Mouse (Mus musculus): Measurements from ENCODE around the gene Tnfsf11. TPM values are rescaled to one million over a fixed set of nuclear protein-coding genes. Genes with fewer than 3 reads are reported as not detected.

The Tnfsf11 gene
- polyA plus RNA-seq, 1 experiment from 2014 or later = not detected

GRCm38 (mm10) chr14:78237238-78237637, 70.6 kb downstream of the Tnfsf11 start:
- ATAC-seq (ENCODE audit: low read depth) = no peak

GRCm38 (mm10) chr14:78236144-78236543, 71.7 kb downstream of the Tnfsf11 start:
- Histone ChIP-seq H3K36me3 (no peaks in the 10 kb centered on the region), H3K27ac (replicated peaks) (no peak overlapping the region), H3K9me3 (no peaks in the 10 kb centered on the region), H3K4me2 (no peak overlapping the region), H3K4me3 (no peak overlapping the region), H3K27me3 (no peaks in the 10 kb centered on the region), H3K9ac (no peak overlapping the region), H3K4me1 (replicated peaks) (0 out of 2 replicates have a peak, but pooled peaks cover 5% of the 10 kb centered on the region)
- WGBS = 61% methylated on average over 4 of the region's 4 CpGs
- no peak for ATAC-seq (ENCODE audit: low read depth)

More at GRCm38 (mm10) chr14:78237238-78237637, 70.6 kb downstream of the Tnfsf11 start:
- Histone ChIP-seq H3K27ac (replicated peaks) (no peak overlapping the region), H3K9me3 (no peaks in the 10 kb centered on the region), H3K4me3 (no peak overlapping the region), H3K36me3 (no peaks in the 10 kb centered on the region), H3K9ac (no peak overlapping the region), H3K4me1 (replicated peaks) (0 out of 2 replicates have a peak, but pooled peaks cover 5% of the 10 kb centered on the region), H3K4me2 (no peak overlapping the region), H3K27me3 (no peaks in the 10 kb centered on the region)
- WGBS = 74% methylated on average over 6 of the region's 6 CpGs

GRCm38 (mm10) chr14:78235296-78235695, 72.5 kb downstream of the Tnfsf11 start:
- Histone ChIP-seq H3K9me3 (no peaks in the 10 kb centered on the region), H3K4me3 (no peak overlapping the region), H3K36me3 (no peaks in the 10 kb centered on the region), H3K4me2 (no peak overlapping the region), H3K9ac (no peak overlapping the region), H3K27ac (replicated peaks) (no peak overlapping the region), H3K4me1 (replicated peaks) (0 out of 2 replicates have a peak, but pooled peaks cover 5% of the 10 kb centered on the region), H3K27me3 (no peaks in the 10 kb centered on the region)
- ATAC-seq (ENCODE audit: low read depth) = no peak
- WGBS = 28% methylated on average over 3 of the region's 3 CpGs

GRCm38 (mm10) chr14:78229012-78229411, 78.8 kb downstream of the Tnfsf11 start:
- H3K4me1 ChIP-seq (replicated peaks) = no peaks in the 10 kb centered on the region
- no peak overlapping the region for H3K27ac ChIP-seq (replicated peaks)
- no peaks in the 10 kb centered on the region for H3K36me3 ChIP-seq
- no peaks in the 10 kb centered on the region for H3K27me3 ChIP-seq
- no peaks in the 10 kb centered on the region for H3K9me3 ChIP-seq
- H3K4me3 ChIP-seq = no peak overlapping the region
- no peak for ATAC-seq (ENCODE audit: low read depth)
- no peak overlapping the region for H3K4me2 ChIP-seq
- no peak overlapping the region for H3K9ac ChIP-seq
- WGBS = 57% methylated on average over 4 of the region's 4 CpGs

Small RNA genes lying within 50 kb of the gene (microRNA-seq; reads per million reads assigned to microRNA genes)
- not detected for gene Gm23652

Other genes with a start within 250 kb of the Tnfsf11 start
- gene Fam216b, start 219.0 kb downstream of the Tnfsf11 start, polyA plus RNA-seq (2015; fragmentation: Nextera tagmentation; extraction: Ambion mirVana) = 0.18 TPM in 1 of 2 replicates, not detected in the other
- gene Akap11, start 228.8 kb upstream of the Tnfsf11 start, polyA plus RNA-seq (2015; fragmentation: Nextera tagmentation; extraction: Ambion mirVana) = 32.1 and 38.2 TPM in 2 replicates

Measured in neural tube, embryonic 13.5 days (tissue).